Mouse (Mus musculus): ENCODE data around the gene 4930558K02Rik.

GRCm38 (mm10) chr1:162018601-162018977 lies 39.2 kb upstream of the 4930558K02Rik start:
- TF ChIP-seq CTCF (IDR thresholded peaks at IDR 0.05; ENCODE audit: control insufficient read depth, insufficient read depth, low read length) (no peak), POLR2A (IDR thresholded peaks at IDR 0.05; ENCODE audit: borderline replicate concordance, control insufficient read depth, low read depth, low read length) (no peak)
